Mouse (Mus musculus): ENCODE measurements at regions not wholly inside any gene's neighbourhood (a gene's known extent, or its start where the extent isn't known, plus 50 kb on each side); places are given as distances from the start of the nearest gene placed in this dataset.

DNA sequence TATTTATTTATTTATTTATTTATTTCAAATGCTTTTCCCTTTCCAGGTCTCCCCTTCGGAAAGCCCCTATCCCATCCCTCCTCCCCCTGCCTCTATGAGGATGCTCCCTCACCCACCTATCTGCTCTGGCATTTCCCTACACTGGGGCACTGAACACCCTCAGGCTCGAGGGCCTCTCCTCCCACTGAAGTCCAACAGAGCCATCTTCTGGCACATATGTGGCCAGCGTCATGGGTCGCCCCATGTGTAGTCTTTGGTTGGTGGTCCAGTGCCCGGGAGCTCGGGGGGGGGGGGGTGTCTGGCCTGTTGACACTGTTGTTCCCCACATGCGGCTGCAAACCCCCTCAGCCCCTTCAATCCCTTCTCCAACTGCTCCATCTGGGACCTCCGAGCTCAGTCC is 99.6 kb upstream of the Tspan8 start:
- 94% methylated on average over 8 of the region's 8 CpGs for WGBS
- H3K4me3 ChIP-seq (ENCODE audit: low read length), result no peak overlapping the region
- H3K27ac ChIP-seq (ENCODE audit: low read depth, low read length), result no peak overlapping the region
- no peaks in the 10 kb centered on the region for H3K9me3 ChIP-seq (ENCODE audit: control insufficient read depth, low read length)
- no peak overlapping the region for H3K9ac ChIP-seq (ENCODE audit: low read depth, low read length)
- H3K27me3 ChIP-seq (ENCODE audit: control insufficient read depth, insufficient read depth, low read length), result no peaks in the 10 kb centered on the region
- peak; percentile 73 for ATAC-seq (ENCODE audit: low FRiP score, low TSS enrichment)
- no peak overlapping the region for H3K4me2 ChIP-seq (replicated peaks; ENCODE audit: low read depth, low read length)
- H3K4me1 ChIP-seq (ENCODE audit: control insufficient read depth, insufficient read depth, low read length), result no peaks in the 10 kb centered on the region
- no peaks in the 10 kb centered on the region for H3K36me3 ChIP-seq (ENCODE audit: control insufficient read depth, insufficient read depth, low read length)

DNA sequence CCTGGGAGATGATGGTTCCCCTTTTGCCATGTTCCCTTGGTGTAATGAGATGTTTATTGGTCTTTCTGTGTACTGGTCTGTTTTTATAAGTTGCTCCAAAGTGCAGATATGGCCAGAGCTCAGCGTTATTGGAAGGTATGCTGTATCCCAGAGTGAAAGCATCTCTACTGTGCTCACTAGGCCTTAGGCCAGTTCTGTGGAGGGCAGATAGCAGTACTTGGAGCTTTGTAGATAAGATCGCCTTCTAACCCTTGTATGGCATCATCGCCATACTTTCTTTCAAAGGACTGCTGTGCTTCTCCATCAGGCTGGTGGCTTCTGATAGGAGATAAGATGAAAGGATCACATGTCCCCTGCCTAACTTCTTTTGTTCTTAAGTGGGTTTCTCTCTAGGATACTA is 94.0 kb upstream of the Tspan8 start:
- Histone ChIP-seq H3K9me3 (ENCODE audit: control insufficient read depth, low read length) (no peaks in the 10 kb centered on the region), H3K27ac (ENCODE audit: low read depth, low read length) (no peak overlapping the region), H3K9ac (ENCODE audit: low read depth, low read length) (no peak overlapping the region), H3K36me3 (ENCODE audit: control insufficient read depth, insufficient read depth, low read length) (no peaks in the 10 kb centered on the region), H3K27me3 (ENCODE audit: control insufficient read depth, insufficient read depth, low read length) (no peaks in the 10 kb centered on the region), H3K4me3 (ENCODE audit: low read length) (no peak overlapping the region), H3K4me2 (replicated peaks; ENCODE audit: low read depth, low read length) (no peak overlapping the region), H3K4me1 (ENCODE audit: control insufficient read depth, insufficient read depth, low read length) (no peaks in the 10 kb centered on the region)
- 89% methylated on average over 3 of the region's 3 CpGs for WGBS
- no peak for ATAC-seq (ENCODE audit: low FRiP score, low TSS enrichment)

DNA sequence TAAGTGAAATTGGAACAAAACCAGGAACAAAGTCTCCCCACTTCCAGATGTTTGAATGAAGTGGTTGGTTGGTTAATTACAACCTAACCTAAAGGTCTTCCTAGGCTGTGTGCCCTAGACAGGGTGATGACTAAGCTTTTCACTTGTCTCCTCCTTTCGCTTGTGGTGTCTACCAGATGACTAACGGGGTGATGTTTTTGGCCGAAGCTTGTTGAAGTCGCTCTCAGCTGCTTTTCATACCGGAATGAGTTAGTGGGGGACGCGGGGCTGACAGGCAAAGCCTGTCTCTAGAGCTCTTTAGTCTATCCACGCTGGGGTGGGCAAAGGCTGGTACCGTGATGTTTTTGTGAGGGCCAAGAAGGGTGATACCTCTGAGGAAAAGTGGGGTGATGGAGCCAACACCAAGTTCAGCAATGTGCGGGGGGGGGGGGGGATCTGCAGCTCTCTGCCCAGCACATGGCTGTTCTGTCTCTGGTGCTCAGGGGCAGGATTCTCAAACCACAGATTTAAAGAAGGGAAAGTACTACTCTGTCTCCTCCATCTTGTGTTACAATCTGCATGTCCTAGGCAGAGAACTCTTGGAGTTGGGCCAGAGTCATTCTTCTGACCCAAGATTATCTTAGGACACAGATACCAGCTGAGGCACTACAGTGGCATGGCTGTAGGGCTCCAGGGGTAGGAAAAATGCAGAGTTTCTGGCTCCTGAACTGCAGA is 73.8 kb upstream of the Tspan8 start:
- Histone ChIP-seq H3K27me3 (ENCODE audit: control insufficient read depth, insufficient read depth, low read length) (no peaks in the 10 kb centered on the region), H3K4me3 (ENCODE audit: low read length) (no peak overlapping the region), H3K9ac (ENCODE audit: low read depth, low read length) (no peak overlapping the region), H3K4me2 (replicated peaks; ENCODE audit: low read depth, low read length) (no peak overlapping the region), H3K27ac (ENCODE audit: low read depth, low read length) (no peak overlapping the region), H3K4me1 (ENCODE audit: control insufficient read depth, insufficient read depth, low read length) (no peaks in the 10 kb centered on the region), H3K36me3 (ENCODE audit: control insufficient read depth, insufficient read depth, low read length) (no peaks in the 10 kb centered on the region), H3K9me3 (ENCODE audit: control insufficient read depth, low read length) (no peaks in the 10 kb centered on the region)
- ATAC-seq (ENCODE audit: low FRiP score, low TSS enrichment), result no peak
- 88% methylated on average over 10 of the region's 10 CpGs for WGBS

DNA sequence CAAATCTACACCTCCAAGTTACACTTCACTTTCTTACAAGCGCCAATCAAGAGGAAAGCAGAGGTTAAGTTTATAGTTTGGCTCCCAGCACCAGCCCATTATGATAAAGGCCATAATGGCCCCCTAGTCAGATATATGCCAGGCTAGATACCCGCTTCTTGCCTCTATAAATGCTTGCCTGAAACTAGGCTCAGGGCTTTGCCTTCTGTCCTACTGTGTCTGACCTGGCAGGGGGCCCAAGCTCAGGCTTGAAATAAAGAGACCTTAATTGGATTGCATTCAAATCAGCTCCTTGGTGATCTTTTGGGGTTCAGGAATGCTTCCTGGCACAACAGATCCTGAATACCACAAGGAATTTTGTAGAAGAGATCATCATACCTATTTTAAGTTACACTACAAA is 66.8 kb upstream of the Tspan8 start:
- no peak overlapping the region for H3K27ac ChIP-seq (ENCODE audit: low read depth, low read length)
- H3K4me1 ChIP-seq (ENCODE audit: control insufficient read depth, insufficient read depth, low read length), result no peaks in the 10 kb centered on the region
- H3K27me3 ChIP-seq (ENCODE audit: control insufficient read depth, insufficient read depth, low read length), result no peaks in the 10 kb centered on the region
- ATAC-seq (ENCODE audit: low FRiP score, low TSS enrichment), result no peak
- no peaks in the 10 kb centered on the region for H3K36me3 ChIP-seq (ENCODE audit: control insufficient read depth, insufficient read depth, low read length)
- H3K9me3 ChIP-seq (ENCODE audit: control insufficient read depth, low read length), result no peaks in the 10 kb centered on the region
- WGBS, result 80% methylated on average over 2 of the region's 2 CpGs
- no peak overlapping the region for H3K9ac ChIP-seq (ENCODE audit: low read depth, low read length)
- no peak overlapping the region for H3K4me2 ChIP-seq (replicated peaks; ENCODE audit: low read depth, low read length)
- H3K4me3 ChIP-seq (ENCODE audit: low read length), result no peak overlapping the region

DNA sequence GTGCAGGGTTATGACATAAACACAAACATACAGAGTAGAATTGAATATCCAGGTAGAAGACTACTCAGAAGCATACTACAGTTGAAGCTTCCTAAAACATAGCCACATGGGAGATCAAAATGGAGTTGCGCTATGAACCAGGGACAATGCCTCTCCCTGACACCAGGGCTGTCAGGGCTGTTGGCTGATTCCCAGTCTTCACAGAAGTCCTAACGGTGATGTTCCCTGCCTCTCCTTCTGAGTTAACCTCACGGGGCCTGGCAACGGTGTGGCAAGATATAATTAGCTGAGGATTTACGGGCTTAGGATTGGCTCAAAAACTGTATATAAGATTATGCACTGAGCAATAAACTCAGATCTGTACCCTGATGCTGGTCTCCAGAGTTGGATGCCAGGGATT is 66.4 kb upstream of the Tspan8 start:
- Histone ChIP-seq H3K36me3 (ENCODE audit: control insufficient read depth, insufficient read depth, low read length) (no peaks in the 10 kb centered on the region), H3K9ac (ENCODE audit: low read depth, low read length) (no peak overlapping the region), H3K27me3 (ENCODE audit: control insufficient read depth, insufficient read depth, low read length) (no peaks in the 10 kb centered on the region), H3K9me3 (ENCODE audit: control insufficient read depth, low read length) (no peaks in the 10 kb centered on the region), H3K4me3 (ENCODE audit: low read length) (no peak overlapping the region), H3K4me2 (replicated peaks; ENCODE audit: low read depth, low read length) (no peak overlapping the region), H3K27ac (ENCODE audit: low read depth, low read length) (no peak overlapping the region), H3K4me1 (ENCODE audit: control insufficient read depth, insufficient read depth, low read length) (no peaks in the 10 kb centered on the region)
- WGBS, result 87% methylated on average over 5 of the region's 5 CpGs
- no peak for ATAC-seq (ENCODE audit: low FRiP score, low TSS enrichment)

DNA sequence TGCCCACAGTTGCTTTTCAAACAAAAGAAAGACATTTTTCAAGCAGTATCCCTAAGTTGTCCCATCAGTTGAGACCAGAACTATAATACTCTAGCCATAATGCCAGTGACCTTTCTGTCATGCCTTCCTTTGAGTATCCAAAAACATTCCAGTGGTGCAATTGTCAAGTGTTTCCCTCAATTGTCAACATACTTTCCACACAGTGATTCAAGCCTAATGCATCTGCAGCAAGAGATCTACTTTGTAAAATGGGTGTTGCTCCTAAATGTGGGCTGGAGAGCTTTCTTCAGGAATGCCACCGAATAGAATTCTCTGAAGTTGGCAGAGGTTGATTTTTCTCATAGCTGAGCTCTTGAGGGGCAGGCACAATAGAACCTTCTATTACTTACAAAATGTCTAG is 58.0 kb upstream of the Tspan8 start:
- Histone ChIP-seq H3K4me2 (replicated peaks; ENCODE audit: low read depth, low read length) (no peak overlapping the region), H3K27me3 (ENCODE audit: control insufficient read depth, insufficient read depth, low read length) (no peaks in the 10 kb centered on the region), H3K9ac (ENCODE audit: low read depth, low read length) (no peak overlapping the region), H3K4me1 (ENCODE audit: control insufficient read depth, insufficient read depth, low read length) (no peaks in the 10 kb centered on the region), H3K36me3 (ENCODE audit: control insufficient read depth, insufficient read depth, low read length) (no peaks in the 10 kb centered on the region), H3K4me3 (ENCODE audit: low read length) (no peak overlapping the region), H3K9me3 (ENCODE audit: control insufficient read depth, low read length) (no peaks in the 10 kb centered on the region), H3K27ac (ENCODE audit: low read depth, low read length) (no peak overlapping the region)
- ATAC-seq (ENCODE audit: low FRiP score, low TSS enrichment), result no peak
- WGBS, result 92% methylated on average over 1 of the region's 1 CpGs

Data from kidney, embryonic 14.5 days (tissue).